Mouse (Mus musculus): ENCODE measurements around the gene Ccdc28a. TPM values are rescaled to one million over a fixed set of nuclear protein-coding genes. Genes with fewer than 3 reads are reported as not detected.

The Ccdc28a gene
- polyA plus RNA-seq, 1 experiment from 2014 or later: 13.8 TPM

GRCm38 (mm10) chr10:18193221-18193620, 41.6 kb downstream of the Ccdc28a start:
- 35% methylated on average over 11 of the region's 11 CpGs for WGBS
- Histone ChIP-seq H3K27ac (replicated peaks) (no peak overlapping the region), H3K4me3 (ENCODE audit: low read depth, low read length) (no peak overlapping the region), H3K4me1 (replicated peaks; ENCODE audit: control insufficient read depth, insufficient read depth) (no peaks in the 10 kb centered on the region), H3K27me3 (ENCODE audit: control insufficient read depth, insufficient read depth, low read length) (no peaks in the 10 kb centered on the region), H3K9ac (ENCODE audit: low read length) (no peak overlapping the region), H3K4me2 (replicated peaks; ENCODE audit: low read depth) (no peak overlapping the region), H3K9me3 (ENCODE audit: control insufficient read depth, low read length) (no peaks in the 10 kb centered on the region), H3K36me3 (ENCODE audit: control insufficient read depth, insufficient read depth, low read length) (no peaks in the 10 kb centered on the region)
- no peak for DNase-seq (ENCODE audit: low spot score)
- TF ChIP-seq EP300 (optimal IDR thresholded peaks at IDR 0.05) (no peak), CTCF (IDR thresholded peaks at IDR 0.05; ENCODE audit: low read depth) (no peak)
- no peak for ATAC-seq (ENCODE audit: low FRiP score, low TSS enrichment)

- WGBS: 32% methylated on average over 8 of the region's 8 CpGs
- ATAC-seq (ENCODE audit: low FRiP score, low TSS enrichment): peak; percentile 74; the same call in 1 of the 2 replicates
Observed at GRCm38 (mm10) chr10:18191706-18192105, 43.1 kb downstream of the Ccdc28a start.

GRCm38 (mm10) chr10:18189498-18189897, 45.3 kb downstream of the Ccdc28a start:
- ATAC-seq (ENCODE audit: low FRiP score, low TSS enrichment) (no peak), DNase-seq (ENCODE audit: low spot score) (no peak)
- WGBS: 81% methylated on average over 4 of the region's 4 CpGs
- Histone ChIP-seq H3K27ac (replicated peaks) (no peak overlapping the region), H3K27me3 (ENCODE audit: control insufficient read depth, insufficient read depth, low read length) (no peaks in the 10 kb centered on the region), H3K4me1 (replicated peaks; ENCODE audit: control insufficient read depth, insufficient read depth) (no peaks in the 10 kb centered on the region), H3K4me3 (ENCODE audit: low read depth, low read length) (no peak overlapping the region), H3K36me3 (ENCODE audit: control insufficient read depth, insufficient read depth, low read length) (no peaks in the 10 kb centered on the region), H3K9me3 (ENCODE audit: control insufficient read depth, low read length) (no peaks in the 10 kb centered on the region), H3K9ac (ENCODE audit: low read length) (no peak overlapping the region), H3K4me2 (replicated peaks; ENCODE audit: low read depth) (no peak overlapping the region)
- TF ChIP-seq CTCF (IDR thresholded peaks at IDR 0.05; ENCODE audit: low read depth) (no peak), EP300 (optimal IDR thresholded peaks at IDR 0.05) (no peak)

More at GRCm38 (mm10) chr10:18191706-18192105, 43.1 kb downstream of the Ccdc28a start:
- H3K27me3 ChIP-seq (ENCODE audit: control insufficient read depth, insufficient read depth, low read length): no peaks in the 10 kb centered on the region
- TF ChIP-seq CTCF (IDR thresholded peaks at IDR 0.05; ENCODE audit: low read depth) (no peak), EP300 (optimal IDR thresholded peaks at IDR 0.05) (no peak)
- DNase-seq (ENCODE audit: low spot score): peak; percentile 71
- no peak overlapping the region for H3K4me3 ChIP-seq (ENCODE audit: low read depth, low read length)
- H3K9ac ChIP-seq (ENCODE audit: low read length): no peak overlapping the region
- H3K4me1 ChIP-seq (replicated peaks; ENCODE audit: control insufficient read depth, insufficient read depth): no peaks in the 10 kb centered on the region
- H3K9me3 ChIP-seq (ENCODE audit: control insufficient read depth, low read length): no peaks in the 10 kb centered on the region
- H3K27ac ChIP-seq (replicated peaks): no peak overlapping the region
- H3K36me3 ChIP-seq (ENCODE audit: control insufficient read depth, insufficient read depth, low read length): no peaks in the 10 kb centered on the region
- no peak overlapping the region for H3K4me2 ChIP-seq (replicated peaks; ENCODE audit: low read depth)

- no peaks in the 10 kb centered on the region for H3K9me3 ChIP-seq (ENCODE audit: control insufficient read depth, low read length)
- no peaks in the 10 kb centered on the region for H3K27me3 ChIP-seq (ENCODE audit: control insufficient read depth, insufficient read depth, low read length)
- ATAC-seq (ENCODE audit: low FRiP score, low TSS enrichment) (no peak), DNase-seq (ENCODE audit: low spot score) (no peak)
- WGBS: 66% methylated on average over 6 of the region's 6 CpGs
- no peaks in the 10 kb centered on the region for H3K4me1 ChIP-seq (replicated peaks; ENCODE audit: control insufficient read depth, insufficient read depth)
- no peak overlapping the region for H3K27ac ChIP-seq (replicated peaks)
- H3K9ac ChIP-seq (ENCODE audit: low read length): no peak overlapping the region
- no peaks in the 10 kb centered on the region for H3K36me3 ChIP-seq (ENCODE audit: control insufficient read depth, insufficient read depth, low read length)
- no peak overlapping the region for H3K4me2 ChIP-seq (replicated peaks; ENCODE audit: low read depth)
- H3K4me3 ChIP-seq (ENCODE audit: low read depth, low read length): no peak overlapping the region
- TF ChIP-seq CTCF (IDR thresholded peaks at IDR 0.05; ENCODE audit: low read depth) (no peak), EP300 (optimal IDR thresholded peaks at IDR 0.05) (no peak)
Observed at GRCm38 (mm10) chr10:18188564-18188963, 46.2 kb downstream of the Ccdc28a start.

- WGBS: 66% methylated on average over 5 of the region's 5 CpGs
- no peak overlapping the region for H3K4me3 ChIP-seq (ENCODE audit: low read depth, low read length)
- no peak for ATAC-seq (ENCODE audit: low FRiP score, low TSS enrichment)
- no peak for TF ChIP-seq CTCF (IDR thresholded peaks at IDR 0.05; ENCODE audit: low read depth)
- no peak for TF ChIP-seq EP300 (optimal IDR thresholded peaks at IDR 0.05)
- no peak for DNase-seq (ENCODE audit: low spot score)
- no peak overlapping the region for H3K9ac ChIP-seq (ENCODE audit: low read length)
- no peaks in the 10 kb centered on the region for H3K27me3 ChIP-seq (ENCODE audit: control insufficient read depth, insufficient read depth, low read length)
- H3K27ac ChIP-seq (replicated peaks): no peak overlapping the region
- H3K4me1 ChIP-seq (replicated peaks; ENCODE audit: control insufficient read depth, insufficient read depth): no peaks in the 10 kb centered on the region
- H3K4me2 ChIP-seq (replicated peaks; ENCODE audit: low read depth): no peak overlapping the region
- no peaks in the 10 kb centered on the region for H3K9me3 ChIP-seq (ENCODE audit: control insufficient read depth, low read length)
- no peaks in the 10 kb centered on the region for H3K36me3 ChIP-seq (ENCODE audit: control insufficient read depth, insufficient read depth, low read length)
Observed at GRCm38 (mm10) chr10:18182246-18182645, 52.6 kb downstream of the Ccdc28a start.

GRCm38 (mm10) chr10:18177304-18177703, 57.5 kb downstream of the Ccdc28a start:
- Histone ChIP-seq H3K36me3 (ENCODE audit: control insufficient read depth, insufficient read depth, low read length) (no peaks in the 10 kb centered on the region), H3K27ac (replicated peaks) (no peak overlapping the region), H3K4me1 (replicated peaks; ENCODE audit: control insufficient read depth, insufficient read depth) (no peaks in the 10 kb centered on the region), H3K27me3 (ENCODE audit: control insufficient read depth, insufficient read depth, low read length) (no peaks in the 10 kb centered on the region), H3K4me2 (replicated peaks; ENCODE audit: low read depth) (no peak overlapping the region), H3K9ac (ENCODE audit: low read length) (no peak overlapping the region), H3K9me3 (ENCODE audit: control insufficient read depth, low read length) (no peaks in the 10 kb centered on the region), H3K4me3 (ENCODE audit: low read depth, low read length) (no peak overlapping the region)
- no peak for DNase-seq (ENCODE audit: low spot score)
- ATAC-seq (ENCODE audit: low FRiP score, low TSS enrichment): no peak
- WGBS: 46% methylated on average over 2 of the region's 2 CpGs
- TF ChIP-seq EP300 (optimal IDR thresholded peaks at IDR 0.05) (no peak), CTCF (IDR thresholded peaks at IDR 0.05; ENCODE audit: low read depth) (no peak)
